ENCODE assay signal across 7 mouse cellular contexts in the genomic region with DNA sequence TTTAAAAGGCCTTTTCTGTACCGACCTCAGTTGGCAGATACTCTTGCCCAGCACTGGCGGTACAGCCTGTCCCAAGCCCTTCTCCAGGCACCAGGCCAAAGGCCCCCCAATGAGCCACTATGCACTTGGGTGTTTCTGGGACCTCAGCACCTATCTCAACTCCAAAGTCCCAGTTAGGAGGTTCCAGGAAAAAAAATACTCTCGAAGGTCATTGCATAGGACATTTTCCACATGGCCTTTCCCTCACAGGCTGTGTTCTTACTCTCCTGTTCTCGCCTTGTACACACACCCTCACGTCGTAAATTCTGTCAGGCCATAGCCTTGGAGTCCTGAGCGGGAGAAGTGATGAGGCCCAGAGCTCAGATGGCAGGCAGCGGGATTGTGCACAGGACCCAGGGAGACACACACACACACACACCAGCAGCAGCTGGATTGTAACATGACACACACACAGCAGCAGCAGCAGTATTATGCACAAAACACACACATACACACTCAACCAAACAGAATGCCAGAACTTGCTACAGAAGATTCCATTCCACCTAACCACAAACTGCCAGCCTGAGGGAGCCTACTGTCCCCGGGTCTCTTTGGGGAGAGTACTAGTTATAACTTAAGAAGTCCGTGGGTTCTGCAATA. TPM values are rescaled to one million over a fixed set of nuclear protein-coding genes. Genes with fewer than 3 reads are reported as not detected.
DNase-seq lines count a peak whose midpoint lies in the region; ATAC-seq and TF ChIP-seq lines count a peak whose summit lies in the region.

No protein-coding gene starts in this region.

- TF ChIP-seq POLR2A in cortical plate, adult 2 months (IDR thresholded peaks at IDR 0.05; ENCODE audit: extremely low read depth, insufficient read depth, low read length), result no peak

- H3K27ac ChIP-seq in cortical plate, adult 2 months (ENCODE audit: insufficient read depth, low read length), result peak overlapping the region; percentile 28; the same call in 1 of the 2 replicates
- H3K27ac ChIP-seq in intestine, embryonic 14.5 days (ENCODE audit: low read depth), result peak overlapping the region; percentile 34; the same call in 1 of the 2 replicates
- no peak overlapping the region for H3K27ac ChIP-seq in liver, embryonic 16.5 days (ENCODE audit: low read length)
- no peak overlapping the region for H3K27ac ChIP-seq in forebrain, embryonic 14.5 days (ENCODE audit: low read depth, low read length)

- DNase-seq in layer of hippocampus, postnatal 36 days, result peak; percentile 59 to 60
- DNase-seq in layer of hippocampus, postnatal 25 days (ENCODE audit: extremely low spot score in 1 of 2, low spot score in 1 of 2), result no peak
- no peak for DNase-seq in intestine, embryonic 14.5 days (ENCODE audit: low spot score)
- no peak for DNase-seq in forebrain, embryonic 14.5 days (ENCODE audit: low spot score)

- no peak for TF ChIP-seq CTCF in cortical plate, adult 2 months (IDR thresholded peaks at IDR 0.05; ENCODE audit: extremely low read depth, insufficient read depth, low read length)

- 31% methylated on average over 10 of the region's 10 CpGs for WGBS in intestine, embryonic 14.5 days
- WGBS in liver, embryonic 16.5 days (ENCODE audit: insufficient replicate concordance), result 59% methylated on average over 10 of the region's 10 CpGs
- 76% methylated on average over 10 of the region's 10 CpGs for WGBS in forebrain, embryonic 14.5 days

- H3K36me3 ChIP-seq in intestine, embryonic 14.5 days (ENCODE audit: control insufficient read depth, insufficient read depth, low read length), result no peaks in the 10 kb centered on the region
- H3K36me3 ChIP-seq in liver, embryonic 16.5 days (ENCODE audit: control insufficient read depth, insufficient read depth), result no peaks in the 10 kb centered on the region
- H3K36me3 ChIP-seq in forebrain, embryonic 14.5 days (ENCODE audit: control insufficient read depth, insufficient read depth, low read length), result no peaks in the 10 kb centered on the region

- H3K9ac ChIP-seq in intestine, embryonic 14.5 days (ENCODE audit: low read length), result no peak overlapping the region
- H3K9ac ChIP-seq in liver, embryonic 16.5 days (ENCODE audit: low read depth, low read length), result peak overlapping the region; percentile 47
- no peak overlapping the region; the same call in 1 of the 2 replicates for H3K9ac ChIP-seq in forebrain, embryonic 14.5 days (ENCODE audit: low read length)

- H3K9me3 ChIP-seq in intestine, embryonic 14.5 days (ENCODE audit: control insufficient read depth, low read length), result no peaks in the 10 kb centered on the region
- no peaks in the 10 kb centered on the region for H3K9me3 ChIP-seq in liver, embryonic 16.5 days (replicated peaks; ENCODE audit: control insufficient read depth, low read length)
- no peaks in the 10 kb centered on the region for H3K9me3 ChIP-seq in forebrain, embryonic 14.5 days (replicated peaks; ENCODE audit: control insufficient read depth, low read length)

- ATAC-seq in intestine, embryonic 14.5 days (replicated peaks; ENCODE audit: low FRiP score, low TSS enrichment, low read depth), result no peak
- ATAC-seq in liver, embryonic 16.5 days (ENCODE audit: low read depth), result no peak
- ATAC-seq in inflammation-experienced regulatory T-cells, adult 6 months, result no peak
- no peak for ATAC-seq in forebrain, embryonic 14.5 days

- H3K4me1 ChIP-seq in cortical plate, adult 2 months (ENCODE audit: control insufficient read depth, insufficient read depth, low read length), result no peaks in the 10 kb centered on the region
- no peaks in the 10 kb centered on the region; the same call in 1 of the 2 replicates for H3K4me1 ChIP-seq in intestine, embryonic 14.5 days (replicated peaks; ENCODE audit: control insufficient read depth, insufficient read depth, low read length)
- peaks cover 43% of the 10 kb centered on the region for H3K4me1 ChIP-seq in liver, embryonic 16.5 days (ENCODE audit: control insufficient read depth, low read depth, low read length)
- no peaks in the 10 kb centered on the region for H3K4me1 ChIP-seq in forebrain, embryonic 14.5 days (ENCODE audit: control insufficient read depth, insufficient read depth, low read length)

- peak overlapping the region; percentile 42 for H3K4me2 ChIP-seq in intestine, embryonic 14.5 days (ENCODE audit: low read length)
- H3K4me2 ChIP-seq in liver, embryonic 16.5 days (ENCODE audit: low read depth, low read length), result peak overlapping the region; percentile 53
- no peak overlapping the region for H3K4me2 ChIP-seq in forebrain, embryonic 14.5 days (ENCODE audit: low read length)

- peak overlapping the region; percentile 16 for H3K4me3 ChIP-seq in cortical plate, adult 2 months (ENCODE audit: insufficient read depth, low read length)
- 0 out of 2 replicates have a peak overlapping the region, but pooled peaks have one; percentile 10 for H3K4me3 ChIP-seq in intestine, embryonic 14.5 days (ENCODE audit: low read depth, low read length)
- H3K4me3 ChIP-seq in liver, embryonic 16.5 days (ENCODE audit: low read depth, low read length), result peak overlapping the region; percentile 36; the same call in 1 of the 2 replicates
- H3K4me3 ChIP-seq in forebrain, embryonic 14.5 days (ENCODE audit: low read depth, low read length), result no peak overlapping the region

- no peaks in the 10 kb centered on the region for H3K27me3 ChIP-seq in intestine, embryonic 14.5 days (replicated peaks; ENCODE audit: control insufficient read depth, insufficient read depth, low read length)
- H3K27me3 ChIP-seq in liver, embryonic 16.5 days (ENCODE audit: control insufficient read depth, insufficient read depth, low read depth, low read length), result no peaks in the 10 kb centered on the region
- 0 out of 2 replicates have a peak, but pooled peaks cover 7% of the 10 kb centered on the region for H3K27me3 ChIP-seq in forebrain, embryonic 14.5 days (replicated peaks; ENCODE audit: control insufficient read depth, insufficient read depth, low read length)

RNA-seq across cellular contexts. Expression of gene Acot11, which starts 5.8 kb away (rescaled TPM):
- 10 to 100 TPM; 50.8 to 52.0 TPM for total RNA-seq in layer of hippocampus, postnatal 36 days (2021)
- 10 to 100 TPM; 45.7 to 46.8 TPM for total RNA-seq in layer of hippocampus, postnatal 25 days (2021)
- 21.9 and 23.9 TPM in 2 replicates for polyA plus RNA-seq in cortical plate, adult 2 months (2012; rRNA removed)
- polyA plus RNA-seq in intestine, embryonic 14.5 days (2014; fragmentation: Nextera tagmentation; extraction: Ambion mirVana), result 5.9 and 7.3 TPM in 2 replicates
- 4.9 and 6.1 TPM in 2 replicates for polyA plus RNA-seq in liver, embryonic 16.5 days (2015; fragmentation: Nextera tagmentation; extraction: Ambion mirVana)
- polyA plus RNA-seq in inflammation-experienced regulatory T-cells, adult 6 months (2017; shearing (Covaris generic)), result 1 to 10 TPM; 3.5 to 9.2 (median 5.8) TPM
- 0.77 and 1.3 TPM in 2 replicates for polyA plus RNA-seq in forebrain, embryonic 14.5 days (2014; fragmentation: Nextera tagmentation; extraction: Ambion mirVana)

Comparison
In these comparisons a context has a peak if more than half of its experiments do, and no peak if none do; other contexts are left out.
1. DNase-seq: peak in layer of hippocampus, postnatal 36 days (2 of 2); none in layer of hippocampus, postnatal 25 days (0 of 2), intestine, embryonic 14.5 days (single experiment) and forebrain, embryonic 14.5 days (single experiment).
2. H3K27ac ChIP-seq: peak in cortical plate, adult 2 months (single experiment) and intestine, embryonic 14.5 days (single experiment); none in liver, embryonic 16.5 days (single experiment) and forebrain, embryonic 14.5 days (single experiment).